Mouse (Mus musculus): ENCODE data around the gene Mapk8ip3. TPM values are rescaled to one million over a fixed set of nuclear protein-coding genes. Genes with fewer than 3 reads are reported as not detected.

Gene Mapk8ip3
- polyA plus RNA-seq, 1 experiment from 2014 or later: 5.3 TPM

DNA sequence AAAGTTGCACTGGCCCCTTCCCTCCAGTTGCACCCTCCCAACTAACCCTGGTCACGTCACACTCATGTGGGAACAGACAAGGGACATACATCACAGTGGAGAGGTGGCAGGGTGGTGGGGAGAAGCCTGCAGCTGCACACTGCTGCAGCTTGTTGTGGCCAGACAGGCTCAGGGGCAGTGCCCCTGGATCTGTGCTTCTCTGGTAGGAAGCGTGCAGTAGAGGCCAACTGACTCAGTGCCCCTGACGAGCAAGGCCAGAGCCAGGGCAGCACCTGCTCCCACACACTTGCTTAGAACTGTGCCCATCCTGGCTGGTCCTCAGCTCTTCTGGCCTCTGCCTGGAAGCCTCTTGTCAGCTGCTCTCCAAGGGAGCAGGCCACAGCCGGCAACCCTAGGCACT is 39.2 kb downstream of the Mapk8ip3 start:
- Histone ChIP-seq H3K4me3 (ENCODE audit: low read depth, low read length) (peak overlapping the region; percentile 85; the same call in 1 of the 2 replicates), H3K9me3 (ENCODE audit: control insufficient read depth) (no peaks in the 10 kb centered on the region), H3K4me1 (replicated peaks; ENCODE audit: control insufficient read depth, insufficient read depth, low read length) (0 out of 2 replicates have a peak, but pooled peaks cover 7% of the 10 kb centered on the region), H3K36me3 (ENCODE audit: control insufficient read depth, insufficient read depth) (peaks cover 60% of the 10 kb centered on the region), H3K9ac (ENCODE audit: low read depth, low read length) (no peak overlapping the region), H3K4me2 (replicated peaks; ENCODE audit: low read depth) (peak overlapping the region; percentile 94), H3K27me3 (replicated peaks; ENCODE audit: control insufficient read depth, insufficient read depth, low read length) (no peaks in the 10 kb centered on the region), H3K27ac (ENCODE audit: low read depth, low read length) (no peak overlapping the region)
- 67% methylated on average over 4 of the region's 4 CpGs for WGBS
- no peak for ATAC-seq
- TF ChIP-seq CTCF (IDR thresholded peaks at IDR 0.05; ENCODE audit: low read depth): no peak

DNA sequence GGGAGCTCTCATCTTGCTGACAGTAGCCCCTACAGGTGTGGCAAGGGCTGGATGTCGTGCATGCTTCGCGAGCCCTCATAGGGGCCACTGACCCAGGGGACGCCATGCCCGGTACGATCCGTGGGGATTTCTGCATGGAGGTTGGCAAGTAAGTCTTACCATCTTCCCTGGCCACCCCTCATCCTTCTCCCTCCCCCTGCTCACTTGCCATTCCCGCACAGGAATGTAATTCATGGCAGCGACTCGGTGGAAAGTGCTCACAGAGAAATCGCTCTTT is 39.8 kb downstream of the Mapk8ip3 start:
- no peak for TF ChIP-seq CTCF (IDR thresholded peaks at IDR 0.05; ENCODE audit: low read depth)
- no peak overlapping the region for H3K27ac ChIP-seq (ENCODE audit: low read depth, low read length)
- H3K4me3 ChIP-seq (ENCODE audit: low read depth, low read length): peak overlapping the region; percentile 85
- H3K36me3 ChIP-seq (ENCODE audit: control insufficient read depth, insufficient read depth): peaks cover 60% of the 10 kb centered on the region
- ATAC-seq: no peak
- no peaks in the 10 kb centered on the region for H3K9me3 ChIP-seq (ENCODE audit: control insufficient read depth)
- 17% methylated on average over 11 of the region's 11 CpGs for WGBS
- peak overlapping the region; percentile 94 for H3K4me2 ChIP-seq (replicated peaks; ENCODE audit: low read depth)
- 0 out of 2 replicates have a peak, but pooled peaks cover 7% of the 10 kb centered on the region for H3K4me1 ChIP-seq (replicated peaks; ENCODE audit: control insufficient read depth, insufficient read depth, low read length)
- H3K27me3 ChIP-seq (replicated peaks; ENCODE audit: control insufficient read depth, insufficient read depth, low read length): no peaks in the 10 kb centered on the region
- H3K9ac ChIP-seq (ENCODE audit: low read depth, low read length): peak overlapping the region; percentile 88

DNA sequence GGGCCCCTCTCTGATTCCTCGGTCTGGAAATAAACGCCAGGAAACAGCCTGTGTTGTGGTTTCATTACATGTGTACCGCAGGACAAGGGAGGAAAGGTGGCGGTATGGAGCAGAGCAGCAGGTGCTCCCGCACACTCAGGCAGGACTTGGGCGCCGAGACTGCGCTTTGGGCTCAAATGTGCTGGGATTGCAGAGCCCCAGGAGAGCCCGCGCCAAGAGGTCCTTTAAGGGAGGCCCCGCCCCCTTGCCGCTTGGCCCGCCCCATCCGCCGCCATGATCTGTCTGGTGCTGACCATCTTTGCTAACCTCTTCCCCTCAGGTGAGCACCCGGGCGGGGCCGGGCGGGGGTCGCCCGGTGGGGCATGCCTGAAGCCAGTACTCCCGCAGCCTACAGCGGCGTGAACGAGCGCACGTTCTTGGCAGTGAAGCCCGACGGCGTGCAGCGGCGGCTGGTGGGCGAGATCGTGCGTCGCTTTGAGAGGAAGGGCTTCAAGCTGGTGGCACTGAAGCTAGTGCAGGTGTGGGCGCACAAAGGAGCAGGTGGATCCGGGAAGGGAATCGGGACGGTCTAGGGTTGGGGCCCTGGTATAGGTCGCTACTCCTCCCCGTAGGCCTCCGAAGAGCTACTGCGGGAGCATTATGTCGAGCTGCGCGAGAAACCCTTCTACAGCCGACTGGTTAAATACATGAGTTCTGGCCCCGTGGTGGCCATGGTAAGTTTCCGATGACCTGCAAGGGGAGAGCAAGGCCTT is 40.4 kb downstream of the Mapk8ip3 start, which contains the start of gene Nme3:
TSS of gene Nme3 (plus strand) at position 260 of the 752 bp plus-strand sequence.
- peak; percentile 55 for TF ChIP-seq CTCF (IDR thresholded peaks at IDR 0.05; ENCODE audit: low read depth)
- H3K36me3 ChIP-seq (ENCODE audit: control insufficient read depth, insufficient read depth): peaks cover 59% of the 10 kb centered on the region
- peak within 1 kb of the TSS; percentile 88 for H3K9ac ChIP-seq (ENCODE audit: low read depth, low read length)
- H3K27ac ChIP-seq (ENCODE audit: low read depth, low read length): peak within 1 kb of the TSS; percentile 86
- peak within 1 kb of the TSS; percentile 85 for H3K4me3 ChIP-seq (ENCODE audit: low read depth, low read length)
- 2% methylated on average over 46 of the region's 50 CpGs for WGBS
- H3K9me3 ChIP-seq (ENCODE audit: control insufficient read depth): no peaks in the 10 kb centered on the region
- peak; percentile 53 for ATAC-seq
- H3K4me2 ChIP-seq (replicated peaks; ENCODE audit: low read depth): peak within 1 kb of the TSS; percentile 94
- H3K27me3 ChIP-seq (replicated peaks; ENCODE audit: control insufficient read depth, insufficient read depth, low read length): no peaks in the 10 kb centered on the region
- H3K4me1 ChIP-seq (replicated peaks; ENCODE audit: control insufficient read depth, insufficient read depth, low read length): 0 out of 2 replicates have a peak, but pooled peaks cover 7% of the 10 kb centered on the region

DNA sequence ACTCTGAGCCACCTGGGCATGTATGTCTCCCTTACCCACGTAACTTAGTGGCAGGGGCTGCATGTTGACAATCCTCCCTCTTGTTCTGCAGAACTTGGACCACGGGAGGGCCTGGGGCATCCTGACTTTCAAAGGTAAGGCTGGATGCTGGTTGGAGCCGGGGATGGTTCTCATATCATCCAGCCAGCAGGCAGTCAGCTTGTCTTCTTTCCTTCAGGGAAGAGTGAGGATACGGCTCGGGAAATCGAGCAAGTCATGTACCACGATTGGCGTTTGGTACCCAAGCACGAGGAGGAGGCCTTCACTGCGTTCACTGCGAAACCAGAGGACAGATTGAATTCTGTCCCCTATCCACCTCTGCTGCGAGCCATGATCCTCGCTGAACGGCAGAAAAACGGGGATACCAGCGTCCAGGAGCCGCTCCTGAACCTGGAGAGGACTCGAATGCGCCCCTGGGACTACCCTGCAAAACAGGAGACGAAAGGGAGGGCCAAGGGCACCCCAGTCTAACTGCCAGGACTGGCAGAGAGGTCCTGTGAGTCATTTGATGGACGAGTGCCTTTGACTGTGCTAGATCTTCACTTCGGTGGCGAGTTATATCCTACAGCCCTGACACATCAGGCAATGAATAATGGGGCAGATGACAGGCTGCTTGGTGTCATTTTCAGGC is 41.1 kb downstream of the Mapk8ip3 start:
- Histone ChIP-seq H3K4me3 (ENCODE audit: low read depth, low read length) (peak overlapping the region; percentile 85), H3K4me1 (replicated peaks; ENCODE audit: control insufficient read depth, insufficient read depth, low read length) (0 out of 2 replicates have a peak, but pooled peaks cover 7% of the 10 kb centered on the region), H3K36me3 (ENCODE audit: control insufficient read depth, insufficient read depth) (peaks cover 59% of the 10 kb centered on the region), H3K9ac (ENCODE audit: low read depth, low read length) (peak overlapping the region; percentile 88), H3K27me3 (replicated peaks; ENCODE audit: control insufficient read depth, insufficient read depth, low read length) (no peaks in the 10 kb centered on the region), H3K4me2 (replicated peaks; ENCODE audit: low read depth) (peak overlapping the region; percentile 94), H3K27ac (ENCODE audit: low read depth, low read length) (peak overlapping the region; percentile 86), H3K9me3 (ENCODE audit: control insufficient read depth) (no peaks in the 10 kb centered on the region)
- ATAC-seq: no peak
- TF ChIP-seq CTCF (IDR thresholded peaks at IDR 0.05; ENCODE audit: low read depth): no peak
- 9% methylated on average over 23 of the region's 23 CpGs for WGBS

DNA sequence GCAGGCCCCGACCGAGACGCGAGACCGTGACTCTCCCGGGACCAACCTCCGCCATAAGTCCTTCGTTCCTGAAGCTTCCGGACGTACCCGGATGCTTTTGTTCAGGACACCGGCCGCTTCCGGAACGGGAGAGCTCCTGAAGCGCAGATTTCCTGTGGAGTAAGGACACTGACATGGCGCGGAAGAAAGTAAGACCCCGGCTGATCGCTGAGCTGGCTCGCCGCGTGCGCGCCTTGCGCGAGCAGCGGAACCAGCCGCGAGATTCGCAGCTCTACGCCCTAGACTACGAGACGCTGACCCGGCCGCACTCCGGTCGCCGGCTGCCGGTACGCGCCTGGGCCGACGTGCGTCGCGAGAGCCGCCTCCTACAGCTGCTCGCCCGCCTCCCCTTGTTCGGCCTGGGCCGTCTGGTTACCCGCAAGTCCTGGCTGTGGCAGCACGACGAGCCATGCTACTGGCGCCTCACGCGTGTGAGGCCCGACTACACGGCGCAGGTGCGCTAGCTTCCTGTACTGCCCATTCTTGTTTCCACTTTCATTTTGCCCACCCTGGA is 41.7 kb downstream of the Mapk8ip3 start, which contains the start of the genes Eme2 and Mrps34:
TSS of gene Eme2 (minus strand) at position 93 of the 553 bp plus-strand sequence.
TSS of gene Mrps34 (plus strand) at position 122 of the 553 bp plus-strand sequence.
- no peak for TF ChIP-seq CTCF (IDR thresholded peaks at IDR 0.05; ENCODE audit: low read depth)
- H3K9me3 ChIP-seq (ENCODE audit: control insufficient read depth): no peaks in the 10 kb centered on the region
- no peaks in the 10 kb centered on the region for H3K27me3 ChIP-seq (replicated peaks; ENCODE audit: control insufficient read depth, insufficient read depth, low read length)
- peak; percentile 65 for ATAC-seq
- 0 out of 2 replicates have a peak, but pooled peaks cover 7% of the 10 kb centered on the region for H3K4me1 ChIP-seq (replicated peaks; ENCODE audit: control insufficient read depth, insufficient read depth, low read length)
- under 1% methylated on average over 62 of the region's 62 CpGs for WGBS
- peaks cover 59% of the 10 kb centered on the region for H3K36me3 ChIP-seq (ENCODE audit: control insufficient read depth, insufficient read depth)
- H3K4me2 ChIP-seq (replicated peaks; ENCODE audit: low read depth): peak within 1 kb of the TSS; percentile 94
- H3K4me3 ChIP-seq (ENCODE audit: low read depth, low read length): peak within 1 kb of the TSS; percentile 85
- peak within 1 kb of the TSS; percentile 86 for H3K27ac ChIP-seq (ENCODE audit: low read depth, low read length)
- peak within 1 kb of the TSS; percentile 88 for H3K9ac ChIP-seq (ENCODE audit: low read depth, low read length)
